Mouse (Mus musculus) layer of hippocampus, adult 9-10 months (tissue): ENCODE measurements around the gene Sec62.

Source experiments
- DNase-seq: peaks from one replicate; pipeline ENCODE4 v3.0.0; 2022; ENCODE audit warnings: low spot score

Gene Sec62

DNA sequence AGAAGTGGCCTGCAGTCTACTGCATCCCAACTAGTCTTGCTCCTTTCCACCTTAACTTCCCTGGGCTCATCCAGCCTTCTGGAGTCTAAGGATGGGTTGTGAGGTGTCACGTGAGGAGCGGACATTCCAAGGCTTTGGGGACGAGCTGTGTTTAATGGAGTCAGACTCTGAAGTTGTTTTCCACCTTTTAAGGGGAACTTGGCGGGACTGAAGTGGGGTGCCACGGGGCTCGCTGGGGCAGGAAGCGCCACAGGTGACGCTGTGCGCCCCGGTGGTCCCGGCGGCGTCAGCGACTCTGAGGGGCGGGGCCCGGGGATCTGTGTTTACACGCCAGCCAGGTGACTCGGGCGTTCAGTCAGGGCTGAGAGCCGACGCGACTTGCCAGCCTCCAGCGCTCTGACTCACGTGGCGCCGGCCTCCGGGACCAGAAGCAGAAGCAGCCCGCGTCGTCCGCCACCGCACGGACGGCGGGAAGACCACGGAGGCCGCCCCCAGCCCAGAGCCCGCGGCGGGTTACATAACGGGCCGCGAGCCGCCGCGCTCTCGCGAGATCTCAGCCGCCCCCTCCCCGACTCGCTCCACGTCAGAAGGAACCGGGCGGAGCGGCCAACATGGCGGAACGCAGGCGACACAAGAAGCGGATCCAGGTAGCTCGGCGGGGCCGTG, at the start of gene Sec62:
Gene Sec62, plus strand, starts transcription at position 139 of the 666 bp plus-strand sequence.
- DNase-seq = peak; percentile 79

DNA sequence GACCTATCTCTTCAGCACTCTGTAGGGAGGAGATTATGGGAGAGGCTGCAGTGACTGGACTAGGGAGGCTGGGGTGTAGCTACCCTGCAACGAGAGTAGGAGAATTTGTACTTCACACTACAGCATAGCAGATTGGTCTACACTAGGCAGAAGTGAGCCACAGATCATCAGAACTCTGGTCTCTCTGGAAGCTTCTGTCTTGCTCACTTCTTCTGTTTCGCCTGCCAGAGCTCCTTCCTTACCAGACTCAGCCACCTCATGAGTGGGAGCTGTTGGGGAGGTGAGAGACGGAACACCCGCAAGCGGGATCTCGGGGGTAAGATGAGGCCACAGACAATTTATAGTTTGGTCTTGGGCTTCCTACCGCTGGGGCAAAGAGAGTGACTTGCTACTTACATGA, 49.8 kb upstream of the Sec62 start:
- DNase-seq = no peak

DNA sequence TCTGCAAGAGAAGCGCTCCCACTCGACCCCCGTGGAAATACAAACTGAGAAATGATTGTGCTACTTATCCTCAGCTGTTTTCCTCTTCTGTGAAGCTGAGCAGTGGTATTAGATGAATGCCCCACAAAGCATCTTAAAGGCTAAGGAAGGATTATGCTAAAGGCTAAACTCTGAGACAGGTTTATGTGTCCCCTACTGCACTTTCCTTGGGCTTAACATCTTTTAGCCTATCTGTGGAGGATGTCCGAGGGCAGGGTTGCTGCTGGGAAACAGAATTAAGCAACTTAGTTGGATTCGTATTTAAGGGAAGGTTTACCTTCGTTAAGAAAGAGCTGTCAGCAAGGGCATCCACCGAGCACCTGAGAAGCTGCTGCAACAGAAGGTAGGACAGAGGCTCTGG, 46.7 kb upstream of the Sec62 start, which contains the start of gene Samd7:
Gene Samd7, plus strand, starts transcription at position 288 of the 400 bp plus-strand sequence.
- no peak for DNase-seq

DNA sequence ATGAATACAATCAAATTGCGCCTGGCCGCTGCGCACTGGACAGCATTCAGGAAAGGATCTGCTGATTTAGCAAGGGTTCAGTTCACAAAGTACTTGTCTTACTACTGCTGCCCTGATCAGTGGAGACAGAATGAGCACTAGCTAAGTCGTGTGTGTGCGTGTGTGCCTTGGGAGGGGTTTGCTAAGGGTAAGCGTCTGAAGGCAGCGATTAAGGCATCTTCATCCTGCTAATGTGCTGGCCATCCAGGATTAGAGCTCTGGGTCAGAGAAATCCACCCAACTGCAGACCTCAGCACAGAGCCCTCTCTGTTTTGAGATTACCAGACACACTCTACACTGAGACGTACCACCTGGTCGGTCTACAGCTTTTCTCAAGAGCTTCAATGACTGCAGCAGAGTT, 44.4 kb upstream of the Sec62 start:
- no peak for DNase-seq

DNA sequence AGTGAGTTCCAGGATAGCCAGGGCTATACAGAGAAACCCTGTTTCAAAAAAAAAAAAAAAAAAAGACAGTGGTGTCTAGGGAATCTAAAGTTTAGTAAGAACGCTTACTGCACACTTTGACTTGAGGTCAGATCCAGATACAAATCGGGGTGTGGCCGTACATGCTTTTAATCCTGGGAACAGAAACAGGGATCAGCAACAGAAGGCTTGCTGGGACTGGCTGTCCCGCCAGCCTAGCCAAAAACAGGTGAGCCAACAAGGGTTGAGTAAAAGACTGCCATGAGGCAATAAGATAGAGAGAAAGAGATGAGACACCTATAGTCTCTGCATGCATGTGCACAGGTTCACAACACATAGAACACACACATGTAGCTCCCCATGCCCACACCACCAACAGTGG, 38.0 kb upstream of the Sec62 start:
- DNase-seq = no peak

DNA sequence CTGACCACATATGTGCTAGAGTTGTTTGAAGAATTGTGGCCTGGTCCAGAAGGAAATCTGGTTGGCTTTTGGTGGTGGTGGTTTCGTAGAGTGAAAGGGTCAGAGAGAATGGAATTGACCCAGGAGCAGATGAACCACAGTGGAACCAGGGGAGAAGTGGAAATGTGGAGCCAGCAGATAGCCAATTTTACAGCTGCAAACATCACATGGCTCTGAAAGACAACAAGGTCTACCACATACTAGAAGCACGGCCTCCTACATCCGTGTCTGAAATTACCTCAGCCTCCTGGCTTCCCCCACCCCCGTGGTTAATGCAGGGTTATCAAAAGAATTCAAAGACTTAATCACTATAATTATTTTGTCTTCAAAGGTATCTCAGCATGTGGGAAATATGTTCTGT, 27.8 kb upstream of the Sec62 start:
- DNase-seq = no peak

DNA sequence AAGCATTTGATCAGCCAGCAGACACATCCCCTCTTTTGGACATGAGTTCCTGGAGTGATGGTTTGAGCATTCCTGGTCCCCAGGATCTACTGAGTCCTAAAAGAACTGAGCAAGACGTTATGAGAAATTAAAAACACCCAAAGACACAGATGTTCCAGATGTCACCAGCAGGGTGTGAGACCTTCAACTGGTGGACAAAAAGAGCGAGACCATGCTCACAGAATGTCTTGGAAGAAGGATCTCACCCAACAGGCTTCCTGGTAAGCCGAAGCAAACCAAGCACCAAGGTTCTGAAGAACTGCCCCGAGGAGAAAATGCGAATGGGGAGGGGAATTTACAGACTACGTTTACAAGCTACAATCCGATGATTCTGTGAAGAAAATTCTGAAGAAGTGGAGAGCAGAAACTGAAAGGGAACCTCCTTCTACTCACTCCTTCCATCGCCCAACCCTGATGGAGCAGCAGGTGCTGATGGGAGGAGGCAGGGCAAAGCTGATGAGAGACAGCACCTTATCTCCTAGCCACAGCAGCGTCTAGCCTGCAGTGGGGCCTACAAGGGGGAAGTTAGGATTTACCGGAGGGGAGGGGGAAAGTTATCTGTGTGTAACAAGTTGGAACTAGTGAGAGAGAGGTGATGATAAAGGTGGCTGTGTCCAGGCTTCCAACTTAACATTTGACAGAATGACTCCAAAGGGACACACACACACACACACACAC, 27.2 kb upstream of the Sec62 start:
- DNase-seq = no peak

DNA sequence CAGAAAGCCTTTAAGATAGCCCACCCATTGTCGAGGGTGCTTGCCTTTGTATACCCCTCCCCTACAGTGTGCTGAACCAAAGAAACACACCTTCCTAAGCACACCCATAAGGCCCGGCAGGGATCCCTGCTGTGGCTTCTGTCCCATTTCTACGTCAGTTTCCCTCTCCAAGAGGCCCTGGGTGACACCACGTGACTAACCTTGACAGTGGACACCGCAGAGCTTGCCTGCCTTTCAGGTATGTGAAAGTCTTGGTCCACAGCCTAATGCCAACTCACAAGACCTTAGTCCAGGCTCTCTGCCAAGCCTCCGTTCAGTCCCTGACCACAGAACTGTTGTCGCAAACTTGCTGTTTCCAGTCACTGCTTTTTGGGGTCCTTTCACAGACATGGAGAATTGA, 26.5 kb upstream of the Sec62 start:
- DNase-seq = no peak

DNA sequence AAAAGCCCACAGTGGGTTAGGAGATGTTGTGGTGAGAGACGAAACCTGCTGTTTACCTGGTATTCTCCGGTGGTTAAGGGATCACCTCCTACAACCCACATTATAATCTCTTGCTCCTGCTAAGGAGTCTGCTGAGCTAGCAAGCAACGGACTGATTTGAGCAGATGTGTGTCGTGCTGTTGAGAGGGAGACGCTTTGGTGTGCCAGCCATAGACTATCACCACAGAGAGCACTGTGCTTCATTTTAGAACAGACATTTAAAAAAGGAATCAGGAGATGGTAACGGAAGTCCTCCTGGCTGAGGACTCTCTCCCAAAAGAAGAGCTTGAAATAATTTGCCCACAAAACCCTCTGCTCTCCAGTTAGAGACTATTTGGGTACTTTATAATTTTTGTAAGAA, 25.4 kb upstream of the Sec62 start:
- no peak for DNase-seq

DNA sequence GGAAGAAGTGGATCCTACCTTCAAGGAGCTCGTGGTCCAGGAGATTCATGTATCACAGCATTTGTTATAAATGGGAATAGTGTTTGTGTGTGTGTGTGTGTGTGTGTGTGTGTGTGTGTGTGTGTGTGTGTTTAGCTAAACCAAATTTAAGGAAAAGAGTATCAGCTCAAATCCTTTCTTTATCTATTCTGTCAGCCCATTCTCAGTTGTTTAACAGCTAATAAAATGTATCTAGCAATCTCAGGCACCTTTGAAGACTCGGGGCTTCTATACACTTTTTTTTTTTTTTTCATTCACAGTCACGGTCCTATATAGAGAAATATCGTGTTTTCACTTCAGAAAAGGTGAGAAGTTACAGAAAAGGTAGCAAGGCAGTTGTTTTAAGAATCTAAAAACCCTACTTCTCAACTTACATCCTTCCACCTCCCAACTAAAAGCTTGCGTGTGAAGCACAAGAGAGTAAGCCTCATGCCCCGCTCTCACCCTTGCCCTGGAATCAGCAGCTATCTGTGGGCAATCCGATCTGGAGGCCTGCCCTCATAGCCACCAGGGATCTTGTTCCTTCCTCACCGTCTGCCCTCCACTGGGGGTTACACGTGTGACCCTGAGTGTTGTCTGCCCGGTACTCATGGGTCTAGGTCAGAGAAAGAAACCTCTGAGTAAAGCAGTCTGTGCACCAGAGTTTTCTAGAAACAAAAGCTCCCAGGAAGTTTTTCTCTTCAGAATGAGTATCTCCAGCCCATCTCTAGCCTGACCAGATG, 22.7 kb upstream of the Sec62 start:
- DNase-seq = no peak

DNA sequence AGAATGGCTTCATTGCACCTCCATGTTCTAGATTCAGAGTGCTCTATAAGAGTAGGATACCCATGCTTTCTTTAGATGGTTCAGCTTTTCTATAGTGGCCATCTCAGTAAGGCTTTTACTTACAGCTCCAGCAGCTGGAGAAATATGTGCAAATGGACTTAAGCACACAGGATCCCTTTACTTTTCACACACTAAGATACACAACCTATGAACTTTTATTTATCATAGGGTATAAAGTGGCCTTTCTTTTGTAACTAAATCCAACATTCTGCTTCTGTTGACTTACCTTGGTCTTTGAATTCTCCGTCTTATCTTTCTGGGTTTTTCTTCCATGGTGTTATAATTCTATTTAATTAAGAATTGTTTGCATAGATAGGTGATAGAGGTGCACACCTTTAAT, 21.1 kb upstream of the Sec62 start:
- no peak for DNase-seq

DNA sequence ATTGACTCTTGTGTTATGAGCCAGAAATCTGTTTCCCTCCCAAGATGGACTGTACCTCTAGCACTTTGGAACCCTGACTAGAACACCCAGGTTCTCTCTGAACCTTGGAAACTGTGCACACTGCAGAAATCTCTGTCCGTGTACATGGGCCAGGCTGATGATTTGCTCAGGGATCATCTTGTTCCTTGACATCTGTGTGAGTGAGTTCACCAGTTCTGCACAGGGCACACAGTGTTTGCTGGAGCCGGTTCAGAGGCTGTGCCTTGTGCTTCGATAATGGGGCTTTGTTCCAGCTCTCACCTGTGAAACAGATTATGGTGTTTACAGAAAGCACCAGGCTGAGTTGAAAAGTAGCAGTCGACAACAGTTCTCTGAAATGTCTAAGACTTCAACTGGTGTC, 20.0 kb upstream of the Sec62 start:
- no peak for DNase-seq

DNA sequence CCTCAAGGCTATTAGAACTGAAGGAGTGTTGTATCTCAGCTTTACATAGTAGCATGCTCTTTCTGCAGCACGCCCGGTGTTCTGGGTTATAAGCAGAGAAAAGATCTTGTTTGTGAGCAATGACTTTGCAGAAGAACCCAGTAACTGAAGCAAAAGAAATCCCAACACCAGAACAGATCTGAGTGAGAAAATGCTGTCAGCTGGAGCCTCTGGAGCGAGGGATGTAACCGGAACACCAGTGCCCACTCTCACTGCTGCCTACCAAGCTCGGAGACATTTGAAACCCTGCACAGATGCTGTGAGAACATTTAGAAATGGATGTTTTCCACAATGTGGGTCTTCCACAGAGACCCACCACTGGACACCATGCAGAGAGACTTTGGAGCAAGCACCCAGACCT, 18.0 kb upstream of the Sec62 start:
- DNase-seq = no peak

DNA sequence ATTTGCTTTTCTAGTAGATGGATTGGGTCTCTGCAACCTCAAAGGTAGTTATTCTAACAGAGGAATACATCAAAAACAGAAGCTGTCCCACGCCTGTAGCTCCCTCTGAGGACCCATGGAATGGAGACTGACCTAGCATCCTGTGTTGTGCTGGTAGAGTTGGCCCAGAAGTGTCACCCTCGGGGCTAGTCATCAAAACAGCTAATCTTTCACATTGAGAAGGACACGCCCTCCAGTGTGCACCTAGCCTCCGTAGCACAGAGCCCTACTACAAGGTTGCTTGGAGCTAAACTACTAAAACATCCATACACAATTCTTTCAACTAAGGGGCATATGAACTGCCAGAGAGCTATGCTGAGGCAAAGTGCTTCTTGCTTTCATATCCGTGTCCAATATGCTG, 14.7 kb upstream of the Sec62 start:
- DNase-seq = no peak

DNA sequence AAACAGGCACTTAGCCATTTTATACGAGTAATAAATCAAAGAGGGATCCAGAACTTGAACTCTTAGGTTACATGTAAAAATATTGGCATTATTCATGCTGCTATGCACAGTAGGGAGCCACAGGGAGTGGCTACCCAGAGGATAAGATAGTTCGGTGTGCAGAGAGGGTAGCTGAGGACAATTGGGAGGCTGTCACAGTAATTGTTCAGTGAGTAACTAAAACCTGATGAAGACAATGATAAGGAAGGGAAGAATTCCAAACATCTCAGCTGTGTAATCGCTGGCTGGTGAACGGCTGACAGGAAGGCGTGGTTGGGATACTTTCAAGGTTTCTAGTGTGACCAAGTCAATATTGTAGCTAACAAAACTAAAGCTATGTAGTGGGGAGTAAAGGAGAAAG, 4.1 kb upstream of the Sec62 start:
- no peak for DNase-seq

DNA sequence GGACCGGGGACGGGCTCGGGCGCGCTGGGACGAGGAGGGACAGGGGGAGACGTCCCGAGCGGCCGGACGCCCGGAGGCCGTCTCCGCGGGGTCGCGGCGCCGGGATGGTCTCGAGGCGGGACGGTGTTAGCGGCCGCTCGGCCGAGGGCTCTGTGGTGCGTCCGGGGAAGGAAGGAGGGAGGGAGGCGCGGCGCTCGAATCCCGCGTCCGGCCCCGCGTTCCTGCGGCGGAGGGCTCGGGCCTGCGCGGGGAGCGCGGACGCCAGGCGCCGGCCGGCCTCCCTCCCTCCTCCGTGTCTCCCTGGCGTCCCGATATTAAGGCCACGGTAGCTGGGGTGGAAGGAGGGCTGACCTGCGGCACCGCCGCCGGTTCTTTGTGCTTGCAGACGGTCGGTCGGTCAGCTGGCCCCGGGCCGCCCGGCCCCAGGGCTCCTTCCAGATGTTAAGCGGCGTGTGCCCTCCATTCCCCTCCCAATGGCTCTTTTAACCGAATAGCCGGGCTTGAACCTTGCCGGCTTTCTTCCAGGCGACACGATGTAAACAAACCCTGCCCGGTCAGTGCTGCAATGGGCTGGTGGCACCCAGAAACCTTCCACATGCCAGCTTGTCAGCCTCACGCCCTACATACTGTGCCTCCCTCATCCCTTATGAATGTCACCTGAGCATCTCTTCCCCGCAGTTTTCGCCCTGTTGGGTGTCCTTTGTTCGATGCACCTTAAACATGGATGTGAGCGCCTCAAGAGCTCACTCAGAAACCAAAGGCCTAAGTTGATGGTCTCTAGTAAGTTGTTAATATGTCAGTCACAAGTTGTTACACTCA, 937 bp downstream of the Sec62 start:
- DNase-seq = no peak

DNA sequence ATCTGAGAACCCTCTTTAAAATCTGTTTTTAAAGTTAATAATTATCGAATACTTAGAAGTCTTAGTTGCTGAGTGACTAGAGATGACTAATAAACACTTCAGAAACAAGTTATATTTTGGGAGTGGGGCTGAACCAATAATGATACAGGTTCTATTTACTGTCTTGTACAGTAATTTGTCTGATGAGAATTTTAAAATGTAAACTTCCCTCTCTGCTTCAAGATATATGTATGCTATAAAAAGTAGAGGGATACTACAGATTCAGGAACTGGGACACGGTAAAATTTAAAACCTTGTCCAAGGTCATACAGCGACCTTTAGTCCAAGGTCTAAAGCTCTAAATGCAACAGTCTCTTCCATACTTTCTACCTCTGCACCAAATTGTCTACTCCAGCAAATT, 9.5 kb downstream of the Sec62 start:
- DNase-seq = no peak

DNA sequence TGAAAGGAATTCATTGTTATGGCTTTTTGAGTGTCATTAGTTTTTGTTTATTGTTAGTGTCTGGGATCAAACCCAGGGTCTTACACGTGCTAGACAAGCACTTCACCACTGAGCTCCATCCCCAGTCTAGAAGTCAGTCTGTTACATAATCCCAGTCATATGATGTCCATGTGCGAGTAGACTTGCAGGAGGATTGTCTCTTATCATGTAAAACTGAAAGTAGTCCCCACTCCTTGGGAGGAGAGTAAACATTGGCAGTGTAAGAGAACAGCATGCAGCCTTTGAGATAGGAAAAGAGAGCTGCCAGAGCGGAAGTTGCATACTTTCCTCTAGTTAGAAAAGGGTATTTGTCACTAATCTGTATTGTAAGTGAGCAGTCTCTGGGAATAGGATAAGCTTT, 20.2 kb downstream of the Sec62 start:
- no peak for DNase-seq

DNA sequence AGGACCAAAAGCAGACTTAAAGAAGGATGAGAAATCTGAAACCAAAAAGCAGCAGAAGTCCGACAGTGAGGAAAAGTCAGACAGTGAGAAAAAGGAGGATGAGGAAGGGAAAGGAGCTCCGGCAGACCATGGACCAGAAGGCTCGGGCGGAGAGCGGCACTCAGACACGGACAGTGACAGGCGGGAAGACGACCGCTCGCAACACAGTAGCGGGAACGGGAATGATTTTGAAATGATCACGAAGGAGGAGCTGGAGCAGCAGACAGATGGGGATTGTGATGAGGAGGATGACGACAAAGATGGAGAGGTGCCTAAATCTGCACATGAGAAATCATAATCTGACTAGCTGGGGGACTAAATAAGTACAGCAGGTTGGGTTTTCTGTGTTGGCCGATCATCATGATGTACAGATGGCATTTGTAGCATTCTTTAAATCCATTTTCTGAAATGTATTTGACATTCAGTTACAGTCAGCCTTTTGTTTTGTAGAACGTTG, 26.0 kb downstream of the Sec62 start:
- no peak for DNase-seq

DNA sequence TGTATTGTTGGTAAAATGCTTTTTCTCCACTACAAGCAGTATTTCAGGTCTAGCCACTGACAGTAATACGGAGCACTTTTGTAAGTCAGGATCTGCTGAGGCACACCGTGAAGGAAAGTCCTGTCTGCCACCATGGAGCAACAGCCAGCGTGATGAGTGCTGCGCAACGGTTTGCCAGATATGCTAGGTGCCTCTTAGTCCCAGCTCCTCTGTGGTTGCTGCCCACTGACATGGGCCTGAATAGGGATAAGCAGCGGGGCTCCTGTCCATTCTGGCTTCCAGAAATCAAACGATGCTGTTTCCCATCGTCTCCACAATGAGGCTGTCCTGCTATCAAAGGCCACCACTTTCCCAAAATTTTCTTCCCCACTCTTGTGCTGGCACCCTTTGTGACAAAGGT, 29.5 kb downstream of the Sec62 start:
- no peak for DNase-seq

DNA sequence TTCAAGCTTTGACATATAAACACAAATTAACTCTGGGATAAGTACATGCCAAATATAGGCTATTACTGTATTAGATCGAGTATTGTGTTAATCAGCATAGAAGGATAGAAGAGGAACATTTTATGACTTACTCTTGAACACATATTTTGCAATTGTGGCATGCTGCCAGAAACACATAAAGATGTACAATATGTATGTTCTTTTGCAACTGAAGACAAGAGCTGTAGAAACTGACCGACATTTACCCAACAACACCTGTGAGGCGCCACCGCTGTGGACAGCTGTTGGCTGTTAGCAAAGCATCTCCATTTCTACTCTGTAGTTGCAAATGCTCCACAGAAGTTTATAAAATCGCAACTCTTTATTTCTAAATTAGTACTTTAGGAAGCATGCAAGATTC, 33.4 kb downstream of the Sec62 start:
- DNase-seq = no peak
